Mouse (Mus musculus): Measurements from ENCODE around the gene Rapgef1.

Rapgef1 gene

DNA sequence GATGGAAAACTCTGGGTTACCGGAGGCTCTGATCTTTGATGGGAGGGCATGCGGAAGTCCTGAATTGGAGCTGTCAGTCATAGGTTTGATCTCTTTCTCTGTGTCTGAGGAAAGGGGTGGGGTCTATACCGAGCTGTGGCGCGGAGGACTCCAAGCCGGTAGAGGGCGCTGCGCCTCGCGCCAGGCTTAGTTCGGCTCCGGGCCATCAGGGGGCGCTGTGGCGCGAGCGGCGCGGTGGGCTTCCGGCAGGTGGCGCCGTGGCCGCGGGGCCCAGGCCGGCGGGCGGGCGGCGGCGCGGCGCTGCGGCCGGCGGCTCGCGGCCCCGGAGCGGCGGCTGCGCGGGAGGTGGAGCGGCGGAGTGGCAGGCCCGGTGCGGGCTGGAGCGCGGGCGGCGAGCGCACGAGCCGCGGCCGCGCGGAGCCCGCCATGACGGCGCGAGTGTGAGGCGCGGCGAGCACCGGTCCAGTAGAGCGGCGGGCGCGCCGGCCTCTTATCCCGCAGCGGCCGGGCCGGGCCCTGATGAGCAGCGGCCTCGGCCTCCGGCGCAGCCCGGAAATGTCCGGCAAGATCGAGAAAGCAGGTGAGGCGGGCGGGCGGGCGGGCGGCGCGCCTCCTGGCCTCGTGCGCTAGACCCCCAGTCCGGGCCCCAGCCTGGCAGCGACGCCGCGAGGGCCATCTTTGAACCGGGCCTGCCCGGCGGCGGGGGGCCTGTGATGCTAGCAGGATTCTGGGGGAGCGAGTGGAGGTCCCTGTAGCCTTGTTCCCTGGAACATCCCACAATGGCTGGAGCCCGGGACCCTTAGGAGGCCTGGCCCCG, at the start of gene Rapgef1:
TSS of gene Rapgef1 (plus strand) at position 237 of the 817 bp plus-strand sequence.
- peak; percentile 88 to 92 for DNase-seq (ENCODE audit: low spot score in 2 of 2)

DNA sequence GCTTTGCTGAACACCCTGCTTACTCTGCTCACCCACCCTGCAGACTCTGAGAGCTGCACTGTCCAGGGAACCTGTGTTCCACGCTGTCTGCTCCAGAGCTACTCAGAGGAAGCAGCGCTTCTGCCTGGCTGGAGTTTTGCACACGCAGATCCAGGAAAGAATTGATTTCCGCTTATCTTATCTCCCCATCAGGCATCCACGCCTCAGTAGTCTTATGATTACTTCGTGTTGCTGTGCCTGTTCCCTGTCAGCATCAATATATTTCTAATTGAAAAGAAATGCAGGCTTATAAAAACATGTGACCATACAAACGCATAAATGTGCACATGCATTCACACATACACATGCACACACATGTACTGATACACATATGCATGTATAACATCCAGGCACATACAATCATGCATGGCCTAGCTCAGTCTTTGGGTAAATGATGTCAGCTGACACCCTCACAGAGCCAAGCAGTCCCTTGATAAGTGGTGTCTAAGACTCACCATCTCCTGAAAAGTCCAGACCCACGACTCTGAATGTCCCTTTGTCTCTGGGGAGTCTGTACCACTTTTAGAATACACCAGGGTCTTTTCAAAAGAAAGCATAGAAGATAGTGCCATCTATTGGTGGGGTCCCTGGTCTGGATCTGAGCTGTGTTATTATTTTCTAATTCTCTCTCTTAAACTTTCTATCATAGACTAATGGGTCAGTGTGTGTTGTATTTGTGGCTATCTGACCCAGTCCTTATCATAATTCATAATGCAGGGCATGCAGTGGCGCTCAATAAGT, 47.4 kb upstream of the Rapgef1 start:
- no peak for DNase-seq (ENCODE audit: low spot score in 2 of 2)

- DNase-seq (ENCODE audit: low spot score in 2 of 2), result no peak
Measured at GRCm38 (mm10) chr2:29572811-29573427, 46.6 kb upstream of the Rapgef1 start.

DNA sequence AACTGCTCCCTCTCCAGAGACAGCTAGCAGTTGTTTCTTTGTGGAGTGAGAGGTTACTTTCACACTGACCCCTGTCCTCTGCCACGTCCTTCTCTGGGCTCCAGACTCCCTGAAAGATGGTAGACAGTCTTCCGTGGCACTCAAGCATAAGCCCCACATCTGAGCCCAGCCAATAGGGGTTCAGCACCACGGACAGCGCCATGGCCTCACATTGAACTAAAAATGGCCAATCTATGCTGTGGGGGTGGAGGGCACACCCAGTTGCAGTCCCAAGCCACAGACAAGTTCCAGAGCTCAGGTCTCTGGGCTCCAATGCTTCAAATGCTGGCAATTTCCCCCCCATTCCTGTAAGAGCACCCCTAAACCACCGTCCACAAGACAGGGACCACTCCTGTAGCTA, 45.9 kb upstream of the Rapgef1 start:
- peak in 1 of 2 experiments; percentile 14 for DNase-seq (ENCODE audit: low spot score in 2 of 2)

- DNase-seq (ENCODE audit: low spot score in 2 of 2), result no peak
Measured at GRCm38 (mm10) chr2:29574187-29574586, 45.3 kb upstream of the Rapgef1 start.

DNA sequence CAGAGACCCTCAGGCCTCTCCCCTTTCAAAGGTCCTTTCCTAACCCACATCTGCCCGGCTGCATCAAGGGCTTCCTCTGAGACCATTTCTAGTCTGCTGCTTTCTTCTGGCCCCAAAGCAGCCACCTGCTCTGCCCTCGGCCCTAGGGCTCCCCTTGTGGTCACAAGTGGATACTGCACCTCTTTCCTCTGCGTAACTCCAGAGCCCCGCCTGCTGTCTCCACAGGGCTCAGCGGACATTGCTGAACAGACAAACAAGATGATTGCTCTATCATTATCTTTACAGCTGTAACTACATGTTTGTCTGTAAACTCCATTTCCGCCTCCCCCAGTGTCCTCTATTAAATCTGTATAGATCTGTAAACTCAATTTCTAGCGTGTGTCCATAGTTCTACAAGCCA, 37.1 kb upstream of the Rapgef1 start:
- DNase-seq (ENCODE audit: low spot score in 2 of 2), result peak; percentile 56 to 70

- no peak for DNase-seq (ENCODE audit: low spot score in 2 of 2)
Measured at GRCm38 (mm10) chr2:29586017-29586702, 33.4 kb upstream of the Rapgef1 start.

DNA sequence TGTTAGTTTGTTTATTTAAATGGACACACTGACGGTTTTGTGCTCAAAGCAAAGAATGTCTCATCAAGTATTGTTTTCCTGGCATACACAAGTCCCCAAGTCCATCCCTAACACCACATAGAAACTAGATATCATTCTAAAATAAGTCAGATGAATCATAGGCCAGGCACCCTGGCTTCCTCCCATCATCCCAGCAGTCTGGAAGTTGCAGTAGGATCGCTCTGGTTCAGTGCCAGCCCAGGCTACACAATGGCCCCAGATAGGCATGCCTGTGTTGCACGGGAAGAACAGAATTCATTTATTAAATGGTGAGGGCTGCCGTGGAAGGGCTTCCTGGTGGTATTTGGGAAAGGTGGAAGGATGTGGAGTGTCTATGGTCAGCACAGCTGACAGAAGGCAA, 31.5 kb upstream of the Rapgef1 start:
- no peak for DNase-seq (ENCODE audit: low spot score in 2 of 2)

- DNase-seq (ENCODE audit: low spot score in 2 of 2), result no peak
Measured at GRCm38 (mm10) chr2:29589266-29589665, 30.3 kb upstream of the Rapgef1 start.

DNA sequence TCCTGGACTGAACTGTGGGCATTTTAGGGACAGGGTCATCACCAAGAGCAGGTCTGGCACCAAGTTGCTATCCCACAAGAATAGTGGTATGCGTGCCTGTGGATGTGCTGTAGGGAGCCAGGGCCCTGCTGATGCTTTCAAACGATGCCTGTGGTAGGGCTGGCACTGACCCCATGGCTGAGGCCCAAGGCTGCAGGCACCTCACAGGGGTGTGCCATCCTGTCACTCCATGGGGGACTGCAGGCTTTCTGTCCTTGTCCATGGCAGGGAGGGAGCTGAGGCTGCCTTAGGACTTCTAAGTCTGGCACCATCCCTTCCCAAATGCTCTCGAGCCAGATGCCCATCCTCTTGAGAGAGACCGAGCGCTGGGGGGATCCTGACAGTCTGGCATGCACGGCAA, 27.9 kb upstream of the Rapgef1 start:
- DNase-seq (ENCODE audit: low spot score in 2 of 2), result no peak

- DNase-seq (ENCODE audit: low spot score in 2 of 2), result no peak
Measured at GRCm38 (mm10) chr2:29592537-29592936, 27.0 kb upstream of the Rapgef1 start.

GRCm38 (mm10) chr2:29603930-29604329, 15.6 kb upstream of the Rapgef1 start:
- peak; percentile 57 to 65 for DNase-seq (ENCODE audit: low spot score in 2 of 2)

GRCm38 (mm10) chr2:29605591-29605990, 13.9 kb upstream of the Rapgef1 start:
- no peak for DNase-seq (ENCODE audit: low spot score in 2 of 2)

GRCm38 (mm10) chr2:29606460-29606859, 13.1 kb upstream of the Rapgef1 start:
- DNase-seq (ENCODE audit: low spot score in 2 of 2), result no peak

GRCm38 (mm10) chr2:29617341-29617740, 2.2 kb upstream of the Rapgef1 start:
- DNase-seq (ENCODE audit: low spot score in 2 of 2), result no peak

- no peak for DNase-seq (ENCODE audit: low spot score in 2 of 2)
Measured at GRCm38 (mm10) chr2:29618926-29619483, 515 bp upstream of the Rapgef1 start.

GRCm38 (mm10) chr2:29620301-29620827, 844 bp downstream of the Rapgef1 start:
- no peak for DNase-seq (ENCODE audit: low spot score in 2 of 2)

GRCm38 (mm10) chr2:29621163-29621562, 1.6 kb downstream of the Rapgef1 start:
- no peak for DNase-seq (ENCODE audit: low spot score in 2 of 2)

GRCm38 (mm10) chr2:29621636-29622035, 2.1 kb downstream of the Rapgef1 start:
- no peak for DNase-seq (ENCODE audit: low spot score in 2 of 2)

GRCm38 (mm10) chr2:29622126-29623005, 2.8 kb downstream of the Rapgef1 start:
- DNase-seq (ENCODE audit: low spot score in 2 of 2), result peak; percentile 22 to 33
